Mouse (Mus musculus): Measurements from ENCODE around the gene Rhebl1.

DNA sequence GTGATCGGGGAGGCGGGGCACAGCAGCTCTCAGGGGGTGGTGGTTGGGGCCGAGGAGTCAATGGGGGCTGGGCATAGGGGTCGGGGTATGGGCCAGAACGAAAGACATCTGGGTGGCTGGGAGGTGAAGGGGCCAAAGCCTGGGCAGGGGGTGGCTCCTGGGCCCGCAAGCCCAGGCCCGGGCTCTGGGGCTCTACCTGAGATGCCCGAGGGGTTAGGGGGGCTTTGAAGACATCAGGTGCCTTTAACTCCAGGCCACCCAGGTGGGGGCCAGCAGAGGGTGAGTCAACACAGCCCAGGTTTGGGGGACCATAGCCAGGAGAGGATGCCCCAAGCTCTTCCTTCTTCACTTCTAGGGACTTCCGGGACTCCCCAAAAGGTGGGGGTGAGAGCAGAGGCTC, 41.6 kb downstream of the Rhebl1 start:
- TF ChIP-seq POLR2A (IDR thresholded peaks at IDR 0.05; ENCODE audit: borderline replicate concordance, extremely low read depth, insufficient read depth, insufficient read length, poor library complexity, severe bottlenecking): no peak
- TF ChIP-seq CTCF (IDR thresholded peaks at IDR 0.05; ENCODE audit: borderline replicate concordance, extremely low read depth, insufficient read depth, insufficient read length): no peak
